Mouse (Mus musculus): ENCODE measurements around the gene Rapgef6. TPM values are rescaled to one million over a fixed set of nuclear protein-coding genes. Genes with fewer than 3 reads are reported as not detected.

Rapgef6 gene
- polyA plus RNA-seq, 1 experiment from 2014 or later, result 27.2 TPM

DNA sequence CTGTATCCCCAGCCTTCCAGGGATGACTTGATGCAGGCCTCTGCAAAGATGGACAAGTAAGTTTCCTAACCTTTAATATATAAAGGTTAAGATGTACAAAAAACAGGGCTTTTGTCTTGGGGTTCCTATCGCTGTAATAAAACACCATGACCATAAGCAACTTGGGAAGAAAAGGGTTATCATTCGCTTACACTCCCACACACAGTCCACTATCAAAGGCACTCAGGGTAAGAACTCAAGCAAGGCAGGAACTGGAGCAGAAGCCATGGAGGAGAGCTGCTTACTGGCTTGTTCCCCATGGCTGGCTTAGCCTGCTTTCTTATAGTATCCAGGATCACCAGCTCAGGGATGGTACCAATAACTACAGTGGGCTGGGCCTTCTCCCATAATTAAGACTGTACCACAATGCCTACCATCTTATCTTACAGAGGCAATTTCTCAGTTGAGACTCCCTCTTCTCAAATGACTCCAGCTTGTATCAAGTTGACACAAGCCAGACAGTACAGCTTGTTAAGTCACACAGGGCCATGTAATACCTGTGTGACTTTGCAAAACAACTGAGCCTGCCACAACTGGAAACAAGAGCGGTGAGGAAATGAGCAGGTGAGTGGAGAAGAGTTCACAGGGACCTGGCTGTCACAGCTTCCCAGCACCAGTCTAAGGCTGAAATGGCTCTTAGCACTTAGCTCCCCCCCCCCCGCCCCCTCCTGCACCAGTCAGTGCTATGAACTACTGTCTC lies 216.5 kb downstream of the Rapgef6 start:
- DNase-seq (ENCODE audit: low spot score), result no peak
- no peak overlapping the region for H3K4me3 ChIP-seq (ENCODE audit: low read depth, low read length)
- peaks cover 5% of the 10 kb centered on the region; the same call in 1 of the 2 replicates for H3K4me1 ChIP-seq (replicated peaks; ENCODE audit: control insufficient read depth, insufficient read depth, low read length)
- ATAC-seq (replicated peaks; ENCODE audit: low FRiP score), result peak; percentile 58
- H3K4me2 ChIP-seq, result no peak overlapping the region
- H3K27ac ChIP-seq (ENCODE audit: low read depth, low read length), result no peak overlapping the region
- WGBS, result 78% methylated on average over 4 of the region's 4 CpGs
- no peak overlapping the region for H3K9ac ChIP-seq (ENCODE audit: low read depth, low read length)
- peaks cover 6% of the 10 kb centered on the region; the same call in 1 of the 2 replicates for H3K36me3 ChIP-seq (ENCODE audit: control insufficient read depth, insufficient read depth, low read length)
- no peaks in the 10 kb centered on the region for H3K9me3 ChIP-seq (ENCODE audit: control insufficient read depth, low read length)
- H3K27me3 ChIP-seq (replicated peaks; ENCODE audit: control insufficient read depth, insufficient read depth, low read length), result no peaks in the 10 kb centered on the region

- H3K9ac ChIP-seq (ENCODE audit: low read depth, low read length), result no peak overlapping the region
- DNase-seq (ENCODE audit: low spot score), result no peak
- H3K4me3 ChIP-seq (ENCODE audit: low read depth, low read length), result no peak overlapping the region
- peaks cover 5% of the 10 kb centered on the region; the same call in 1 of the 2 replicates for H3K4me1 ChIP-seq (replicated peaks; ENCODE audit: control insufficient read depth, insufficient read depth, low read length)
- H3K9me3 ChIP-seq (ENCODE audit: control insufficient read depth, low read length), result no peaks in the 10 kb centered on the region
- H3K36me3 ChIP-seq (ENCODE audit: control insufficient read depth, insufficient read depth, low read length), result 0 out of 2 replicates have a peak, but pooled peaks cover 4% of the 10 kb centered on the region
- ATAC-seq (replicated peaks; ENCODE audit: low FRiP score), result no peak
- no peaks in the 10 kb centered on the region for H3K27me3 ChIP-seq (replicated peaks; ENCODE audit: control insufficient read depth, insufficient read depth, low read length)
- no peak overlapping the region for H3K27ac ChIP-seq (ENCODE audit: low read depth, low read length)
- WGBS, result 79% methylated on average over 2 of the region's 2 CpGs
- no peak overlapping the region for H3K4me2 ChIP-seq
Measured at GRCm38 (mm10) chr11:54741330-54741729, 218.7 kb downstream of the Rapgef6 start.

DNA sequence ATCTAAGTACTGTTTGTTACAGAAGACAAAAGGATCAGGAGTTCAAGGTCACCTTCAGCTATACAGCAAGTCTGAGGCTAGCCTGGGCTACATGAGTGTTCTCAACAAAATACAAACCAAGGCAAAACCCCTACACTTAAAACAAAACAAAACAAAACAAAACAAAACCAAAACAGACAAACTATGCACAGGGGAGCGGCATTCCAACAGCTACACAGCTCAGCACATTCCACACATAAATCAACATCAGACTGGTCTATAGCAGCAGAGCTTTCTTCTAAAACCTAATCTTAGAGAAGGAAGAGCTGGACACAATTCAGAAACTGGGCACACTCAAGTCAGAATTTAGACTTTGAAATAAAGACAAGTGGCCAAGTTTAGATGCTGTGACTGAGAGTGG lies 221.6 kb downstream of the Rapgef6 start:
- Histone ChIP-seq H3K4me3 (ENCODE audit: low read depth, low read length) (no peak overlapping the region), H3K27me3 (replicated peaks; ENCODE audit: control insufficient read depth, insufficient read depth, low read length) (no peaks in the 10 kb centered on the region), H3K36me3 (ENCODE audit: control insufficient read depth, insufficient read depth, low read length) (peaks cover 7% of the 10 kb centered on the region; the same call in 1 of the 2 replicates), H3K27ac (ENCODE audit: low read depth, low read length) (no peak overlapping the region), H3K9me3 (ENCODE audit: control insufficient read depth, low read length) (no peaks in the 10 kb centered on the region), H3K4me2 (no peak overlapping the region), H3K9ac (ENCODE audit: low read depth, low read length) (no peak overlapping the region), H3K4me1 (replicated peaks; ENCODE audit: control insufficient read depth, insufficient read depth, low read length) (peaks cover 4% of the 10 kb centered on the region; the same call in 1 of the 2 replicates)
- 90% methylated on average over 1 of the region's 1 CpGs for WGBS
- DNase-seq (ENCODE audit: low spot score) (no peak), ATAC-seq (replicated peaks; ENCODE audit: low FRiP score) (no peak)

Small RNA genes lying within 50 kb of the gene (microRNA-seq; reads per million reads assigned to microRNA genes)
- gene Gm26116 (ENCODE audit: borderline number of aligned reads), result not detected

Other genes starting within 250 kb of the Rapgef6 start
- gene Acsl6, start 219.0 kb upstream of the Rapgef6 start, polyA plus RNA-seq (2014; fragmentation: Nextera tagmentation; extraction: Ambion mirVana), result 2.2 and 2.3 TPM in 2 replicates
- gene Meikin, start 152.2 kb upstream of the Rapgef6 start, polyA plus RNA-seq (2014; fragmentation: Nextera tagmentation; extraction: Ambion mirVana), result not detected in 2 replicates
- gene Fnip1, start 84.6 kb upstream of the Rapgef6 start, polyA plus RNA-seq (2014; fragmentation: Nextera tagmentation; extraction: Ambion mirVana), result 10.2 and 10.4 TPM in 2 replicates